ENCODE assay signal across 8 mouse cellular contexts in genomic region chr11:31872546-31873261, GRCm38 (mm10). TPM values are rescaled to one million over a fixed set of nuclear protein-coding genes. Genes with fewer than 3 reads are reported as not detected.
DNase-seq lines count a peak whose midpoint lies in the region; ATAC-seq and TF ChIP-seq lines count a peak whose summit lies in the region.

No protein-coding gene starts in this region.

- peak overlapping the region; percentile 61 for H3K4me3 ChIP-seq in forebrain, embryonic 16.5 days (replicated peaks; ENCODE audit: low read length)
- peak overlapping the region; percentile 69 for H3K4me3 ChIP-seq in hindbrain, postnatal 0 days (ENCODE audit: low read length)
- peak overlapping the region; percentile 83 for H3K4me3 ChIP-seq in midbrain, postnatal 0 days (ENCODE audit: low read depth, low read length)

- no peaks in the 10 kb centered on the region for H3K27me3 ChIP-seq in forebrain, embryonic 16.5 days (replicated peaks; ENCODE audit: control insufficient read depth, insufficient read depth, low read length)
- no peaks in the 10 kb centered on the region for H3K27me3 ChIP-seq in hindbrain, postnatal 0 days (ENCODE audit: insufficient read depth, low read length)
- no peaks in the 10 kb centered on the region for H3K27me3 ChIP-seq in midbrain, postnatal 0 days (ENCODE audit: insufficient read depth, low read length)

- no peak for ATAC-seq in forebrain, embryonic 16.5 days
- ATAC-seq in hindbrain, postnatal 0 days, result no peak
- ATAC-seq in midbrain, postnatal 0 days (ENCODE audit: low FRiP score), result no peak
- ATAC-seq in monocyte, adult 5-6 weeks (replicated peaks; ENCODE audit: insufficient number of reproducible peaks, low FRiP score, low TSS enrichment, poor library complexity, severe bottlenecking), result no peak

- no peaks in the 10 kb centered on the region for H3K9me3 ChIP-seq in forebrain, embryonic 16.5 days (ENCODE audit: control insufficient read depth, low read length)
- no peaks in the 10 kb centered on the region for H3K9me3 ChIP-seq in hindbrain, postnatal 0 days (ENCODE audit: low read length)
- H3K9me3 ChIP-seq in midbrain, postnatal 0 days (ENCODE audit: low read length), result no peaks in the 10 kb centered on the region

- peak overlapping the region; percentile 84 for H3K4me2 ChIP-seq in forebrain, embryonic 16.5 days (ENCODE audit: low read length)
- peak overlapping the region; percentile 91 for H3K4me2 ChIP-seq in hindbrain, postnatal 0 days (ENCODE audit: low read depth, low read length)
- peak overlapping the region; percentile 97 for H3K4me2 ChIP-seq in midbrain, postnatal 0 days (ENCODE audit: low read depth, low read length, poor library complexity, severe bottlenecking)

- DNase-seq in left cerebral cortex, adult 18-20 months (ENCODE audit: low spot score in 2 of 2), result peak; percentile 31
- no peak for DNase-seq in left cerebral cortex, adult 11 months (ENCODE audit: low spot score)
- peak; percentile 71 for DNase-seq in brain, adult 2 months (ENCODE audit: low read depth, low spot score)
- DNase-seq in hindbrain, postnatal 0 days (ENCODE audit: low spot score), result peak; percentile 46
- DNase-seq in left cerebral cortex, postnatal 4 days, result peak; percentile 10
- DNase-seq in midbrain, postnatal 0 days (ENCODE audit: low spot score), result no peak

- intact Hi-C loops in left cerebral cortex, postnatal 4 days (cut with DNase I), result loop anchor here (5.0 to 10.0 kb wide), 2 partner anchors 118 to 195 kb away; no protein-coding TSS in a partner anchor

- no peaks in the 10 kb centered on the region for H3K36me3 ChIP-seq in forebrain, embryonic 16.5 days (ENCODE audit: control insufficient read depth, insufficient read depth)
- H3K36me3 ChIP-seq in hindbrain, postnatal 0 days (ENCODE audit: insufficient read depth, low read length), result no peaks in the 10 kb centered on the region
- H3K36me3 ChIP-seq in midbrain, postnatal 0 days (ENCODE audit: insufficient read depth, low read length), result no peaks in the 10 kb centered on the region

- peak overlapping the region; percentile 68 for H3K9ac ChIP-seq in forebrain, embryonic 16.5 days (replicated peaks; ENCODE audit: low read depth, low read length)
- peak overlapping the region; percentile 61 for H3K9ac ChIP-seq in hindbrain, postnatal 0 days (replicated peaks; ENCODE audit: low read length)
- peak overlapping the region; percentile 74 for H3K9ac ChIP-seq in midbrain, postnatal 0 days (replicated peaks; ENCODE audit: low read length, poor library complexity, severe bottlenecking)

- peak overlapping the region; percentile 61 for H3K27ac ChIP-seq in forebrain, embryonic 16.5 days (ENCODE audit: low read length)
- H3K27ac ChIP-seq in hindbrain, postnatal 0 days, result peak overlapping the region; percentile 62; the same call in 1 of the 2 replicates
- peak overlapping the region; percentile 63 for H3K27ac ChIP-seq in midbrain, postnatal 0 days (ENCODE audit: low read depth, low read length)

- peaks cover 19% of the 10 kb centered on the region for H3K4me1 ChIP-seq in forebrain, embryonic 16.5 days (replicated peaks; ENCODE audit: control insufficient read depth, insufficient read depth, low read length)
- peaks cover 2% of the 10 kb centered on the region; the same call in 1 of the 2 replicates for H3K4me1 ChIP-seq in hindbrain, postnatal 0 days (ENCODE audit: insufficient read depth, low read length)
- no peaks in the 10 kb centered on the region for H3K4me1 ChIP-seq in midbrain, postnatal 0 days (ENCODE audit: insufficient read depth, low read length)

- TF ChIP-seq CTCF in hindbrain, postnatal 0 days (IDR thresholded peaks at IDR 0.05; ENCODE audit: low read depth), result no peak
- no peak for TF ChIP-seq CTCF in midbrain, postnatal 0 days (IDR thresholded peaks at IDR 0.05)

- WGBS in forebrain, embryonic 16.5 days, result 57% methylated on average over 15 of the region's 15 CpGs
- 28% methylated on average over 15 of the region's 15 CpGs for WGBS in hindbrain, postnatal 0 days
- 33% methylated on average over 15 of the region's 15 CpGs for WGBS in midbrain, postnatal 0 days

RNA-seq across cellular contexts. Expression of gene Cpeb4, which starts 0.7 kb away (rescaled TPM):
- 100 to 1,000 TPM; 145 to 152 TPM for total RNA-seq in left cerebral cortex, adult 18-20 months (2021)
- 20.8 and 21.3 TPM in 2 replicates for polyA plus RNA-seq in forebrain, embryonic 16.5 days (2015; fragmentation: Nextera tagmentation; extraction: Ambion mirVana)
- total RNA-seq in hindbrain, postnatal 0 days (2014; rRNA removed), result 75.7 and 75.8 TPM in 2 replicates
- 15.3 and 15.8 TPM in 2 replicates for polyA plus RNA-seq in hindbrain, postnatal 0 days (2015; fragmentation: Nextera tagmentation; extraction: Ambion mirVana)
- 100 to 1,000 TPM; 148 to 149 TPM for total RNA-seq in left cerebral cortex, postnatal 4 days (2021)
- 103 and 124 TPM in 2 replicates for total RNA-seq in midbrain, postnatal 0 days (2014; rRNA removed)
- polyA plus RNA-seq in midbrain, postnatal 0 days (2015; fragmentation: Nextera tagmentation; extraction: Ambion mirVana), result 16.9 and 19.1 TPM in 2 replicates
- 31.9 to 45.7 TPM (median 34.4 TPM) in 3 replicates for total RNA-seq in monocyte, adult 5-6 weeks (2017)

Comparison
In these comparisons a context has a peak if more than half of its experiments do, and no peak if none do; other contexts are left out.
1. DNase-seq: peak in left cerebral cortex, adult 18-20 months (2 of 2), brain, adult 2 months (single experiment), hindbrain, postnatal 0 days (single experiment) and left cerebral cortex, postnatal 4 days (single experiment); none in left cerebral cortex, adult 11 months (single experiment) and midbrain, postnatal 0 days (single experiment).
2. Peak in every context shown above with its lines, with median percentiles within 50 percentile points of each other: H3K27ac ChIP-seq, H3K4me2 ChIP-seq, H3K4me3 ChIP-seq and H3K9ac ChIP-seq.